Mouse (Mus musculus): Measurements from ENCODE around the gene Tmsb15l. TPM values are rescaled to one million over a fixed set of nuclear protein-coding genes. Genes with fewer than 3 reads are reported as not detected.
"Not testable (repeated sequence)": the region's sequence is repeated elsewhere in the genome, so short reads cannot be mapped to it uniquely, and the experiment has no call there.

The Tmsb15l gene
- polyA plus RNA-seq, 1 experiment from 2014 or later: 5.7 TPM

GRCm38 (mm10) chrX:136959688-136960087 lies 17.0 kb downstream of the Tmsb15l start:
- 26% methylated on average over 2 of the region's 2 CpGs for WGBS
- Histone ChIP-seq H3K4me2 (no peak overlapping the region), H3K9ac (no peak overlapping the region), H3K4me1 (no peaks in the 10 kb centered on the region), H3K4me3 (replicated peaks) (no peak overlapping the region), H3K36me3 (replicated peaks) (no peaks in the 10 kb centered on the region), H3K9me3 (no peaks in the 10 kb centered on the region), H3K27me3 (no peaks in the 10 kb centered on the region), H3K27ac (no peak overlapping the region)
- no peak for ATAC-seq (ENCODE audit: low FRiP score)

- not testable (repeated sequence) for H3K27ac ChIP-seq; H3K4me1 ChIP-seq; H3K27me3 ChIP-seq; H3K36me3 ChIP-seq (replicated peaks); H3K9me3 ChIP-seq; H3K9ac ChIP-seq
- 48% methylated on average over 5 of the region's 5 CpGs for WGBS
- Histone ChIP-seq H3K4me3 (replicated peaks) (peak overlapping the region; percentile 36), H3K4me2 (peak overlapping the region; percentile 44)
- peak; percentile 28; the same call in 1 of the 2 replicates for ATAC-seq (ENCODE audit: low FRiP score)
Observed at GRCm38 (mm10) chrX:136958300-136958699, 18.4 kb downstream of the Tmsb15l start.

- Histone ChIP-seq H3K4me2 (peak overlapping the region; percentile 44), H3K4me3 (replicated peaks) (peak overlapping the region; percentile 36)
- not testable (repeated sequence) for H3K27ac ChIP-seq; H3K36me3 ChIP-seq (replicated peaks); H3K4me1 ChIP-seq; H3K9ac ChIP-seq; H3K27me3 ChIP-seq; H3K9me3 ChIP-seq
- ATAC-seq (ENCODE audit: low FRiP score): peak; percentile 100
- 24% methylated on average over 13 of the region's 13 CpGs for WGBS
Observed at GRCm38 (mm10) chrX:136957583-136958279, 18.9 kb downstream of the Tmsb15l start.

- Histone ChIP-seq H3K4me3 (replicated peaks) (no peak overlapping the region), H3K9ac (no peak overlapping the region), H3K27ac (no peak overlapping the region), H3K36me3 (replicated peaks) (no peaks in the 10 kb centered on the region), H3K4me1 (no peaks in the 10 kb centered on the region), H3K4me2 (no peak overlapping the region), H3K9me3 (no peaks in the 10 kb centered on the region), H3K27me3 (no peaks in the 10 kb centered on the region)
- 65% methylated on average over 3 of the region's 3 CpGs for WGBS
- no peak for ATAC-seq (ENCODE audit: low FRiP score)
Observed at GRCm38 (mm10) chrX:136937985-136938384, 38.7 kb downstream of the Tmsb15l start.

GRCm38 (mm10) chrX:136927031-136927430 lies 49.6 kb downstream of the Tmsb15l start, which contains the start of gene H2bfm:
Gene H2bfm, plus strand, starts transcription at chrX:136927325.
- Histone ChIP-seq H3K9ac (no peak within 1 kb of the TSS), H3K4me1 (no peaks in the 10 kb centered on the region), H3K9me3 (no peaks in the 10 kb centered on the region), H3K27ac (no peak within 1 kb of the TSS), H3K4me3 (replicated peaks) (no peak within 1 kb of the TSS), H3K36me3 (replicated peaks) (no peaks in the 10 kb centered on the region), H3K4me2 (no peak within 1 kb of the TSS), H3K27me3 (no peaks in the 10 kb centered on the region)
- no peak for ATAC-seq (ENCODE audit: low FRiP score)
- 93% methylated on average over 14 of the region's 14 CpGs for WGBS

- Histone ChIP-seq H3K9ac (no peak overlapping the region), H3K4me1 (no peaks in the 10 kb centered on the region), H3K27ac (no peak overlapping the region), H3K4me2 (no peak overlapping the region), H3K36me3 (replicated peaks) (no peaks in the 10 kb centered on the region), H3K9me3 (no peaks in the 10 kb centered on the region), H3K4me3 (replicated peaks) (no peak overlapping the region), H3K27me3 (no peaks in the 10 kb centered on the region)
- ATAC-seq (ENCODE audit: low FRiP score): no peak
Observed at GRCm38 (mm10) chrX:136925863-136926262, 50.8 kb downstream of the Tmsb15l start.

Other genes starting within 250 kb of the Tmsb15l start
- 561 and 566 TPM in 2 replicates for gene Morf4l2, start 233.2 kb downstream of the Tmsb15l start, polyA plus RNA-seq (2016; fragmentation: Nextera tagmentation; extraction: Ambion mirVana)
- not detected in 2 replicates for gene Glra4, start 196.7 kb downstream of the Tmsb15l start, polyA plus RNA-seq (2016; fragmentation: Nextera tagmentation; extraction: Ambion mirVana)
- 9.2 and 9.5 TPM in 2 replicates for gene Plp1, start 154.2 kb downstream of the Tmsb15l start, polyA plus RNA-seq (2016; fragmentation: Nextera tagmentation; extraction: Ambion mirVana)
- 5.0 and 5.3 TPM in 2 replicates for gene Rab9b, start 108.1 kb downstream of the Tmsb15l start, polyA plus RNA-seq (2016; fragmentation: Nextera tagmentation; extraction: Ambion mirVana)
- gene H2bfm, start 49.5 kb downstream of the Tmsb15l start, polyA plus RNA-seq (2016; fragmentation: Nextera tagmentation; extraction: Ambion mirVana): not detected in 2 replicates
- 84.2 and 94.6 TPM in 2 replicates for gene Tmsb15b2, start 1.4 kb downstream of the Tmsb15l start, polyA plus RNA-seq (2016; fragmentation: Nextera tagmentation; extraction: Ambion mirVana)
- 32.4 and 34.4 TPM in 2 replicates for gene Tmsb15b1, start within 50 bp of the Tmsb15l start, polyA plus RNA-seq (2016; fragmentation: Nextera tagmentation; extraction: Ambion mirVana)
- gene Zcchc18, start 16.3 kb upstream of the Tmsb15l start, polyA plus RNA-seq (2016; fragmentation: Nextera tagmentation; extraction: Ambion mirVana): 137 and 146 TPM in 2 replicates
- 13.7 and 14.1 TPM in 2 replicates for gene Slc25a53, start 61.4 kb upstream of the Tmsb15l start, polyA plus RNA-seq (2016; fragmentation: Nextera tagmentation; extraction: Ambion mirVana)
- 14.2 and 15.3 TPM in 2 replicates for gene Fam199x, start 72.7 kb upstream of the Tmsb15l start, polyA plus RNA-seq (2016; fragmentation: Nextera tagmentation; extraction: Ambion mirVana)
- not detected in 2 replicates for gene Esx1, start 145.2 kb upstream of the Tmsb15l start, polyA plus RNA-seq (2016; fragmentation: Nextera tagmentation; extraction: Ambion mirVana)